Mouse (Mus musculus) heart, postnatal 0 days (tissue): ENCODE results near the gene Dynll2. TPM values are rescaled to one million over a fixed set of nuclear protein-coding genes. Genes with fewer than 3 reads are reported as not detected.
"Not testable (repeated sequence)": the region's sequence is repeated elsewhere in the genome, so short reads cannot be mapped to it uniquely, and the experiment has no call there.

Experiments
- ATAC-seq: fragments of 200-750 bp; cut with Nextera tagmentation; 2 replicates; pipeline ENCODE4 v1.8.0; 2017; ENCODE audit warnings: low read depth, moderate number of reproducible peaks, moderate library complexity; ENCODE audit not compliant: insufficient read depth
- DNase-seq: peaks from one replicate; pipeline ENCODE4 v3.0.0-alpha.2; 2016; ENCODE audit warnings: low spot score
- H3K27ac ChIP-seq: fragments of 300-500 bp; sonication (generic); 2 replicates; pipeline ENCODE4 v1.5.1; 2014; ENCODE audit warnings: low read depth, mild to moderate bottlenecking
- H3K27me3 ChIP-seq: fragments of 300-500 bp; sonication (generic); 2 replicates; pipeline ENCODE4 v1.6.1; 2014; ENCODE audit warnings: low read length, mixed read lengths; ENCODE audit not compliant: control insufficient read depth, insufficient read depth
- H3K36me3 ChIP-seq: fragments of 300-500 bp; sonication (generic); replicated peaks from 2 replicates; pipeline ENCODE4 v1.6.1; 2014; ENCODE audit warnings: low read length, mixed read lengths; ENCODE audit not compliant: control insufficient read depth, insufficient read depth
- H3K4me1 ChIP-seq: fragments of 300-500 bp; sonication (generic); 2 replicates; pipeline ENCODE4 v1.6.1; 2014; ENCODE audit warnings: antibody characterized with exemption; ENCODE audit not compliant: control insufficient read depth, insufficient read depth
- H3K4me2 ChIP-seq: fragments of 300-500 bp; sonication (generic); 2 replicates; pipeline ENCODE4 v1.6.1; 2014; ENCODE audit warnings: low read depth, mild to moderate bottlenecking, low read length, moderate library complexity
- H3K4me3 ChIP-seq: fragments of 300-500 bp; sonication (generic); 2 replicates; pipeline ENCODE4 v1.5.1; 2014; ENCODE audit warnings: low read depth, low read length
- H3K9ac ChIP-seq: fragments of 300-500 bp; sonication (generic); replicated peaks from 2 replicates; pipeline ENCODE4 v1.6.1; 2014; ENCODE audit warnings: low read depth, low read length, mixed read lengths
- H3K9me3 ChIP-seq: fragments of 300-500 bp; sonication (generic); replicated peaks from 2 replicates; pipeline ENCODE4 v1.6.1; 2016; ENCODE audit warnings: low read length; ENCODE audit not compliant: control insufficient read depth
- CTCF ChIP-seq: IDR thresholded peaks from 2 replicates; pipeline ENCODE4 v1.5.1; 2016; ENCODE audit warnings: antibody characterized with exemption, control low read depth, low read depth
- EP300 ChIP-seq: IDR thresholded peaks from 2 replicates; pipeline ENCODE4 v1.6.1; 2016; ENCODE audit warnings: antibody characterized with exemption, low read depth
- WGBS: fragments of 180-500 bp; shearing (Covaris S2); extraction: QIAGEN DNeasy Blood & Tissue Kit; methylation state at CpG from one replicate; pipeline ENCODE4 v1.1.7; 2014; 5-methylcytosine and 5-hydroxymethylcytosine counted together
- polyA plus RNA-seq: library from polyadenylated mRNA; unstranded; fragments of >200 nt; fragmentation: Nextera tagmentation; extraction: Ambion mirVana; gene quantifications from 2 replicates; pipeline ENCODE4 v1.2.1, GENCODE M21; 2015
- total RNA-seq: library from RNA; depleted of rRNA; stranded (reverse); fragments of >200 nt; gene quantifications from 2 replicates; pipeline ENCODE4 v1.2.3, GENCODE M21; 2014; ENCODE audit warnings: low replicate concordance

Dynll2 gene
- total and polyA plus RNA-seq, 2 experiments from 2014 or later, result 20.7 to 32.9 TPM

DNA sequence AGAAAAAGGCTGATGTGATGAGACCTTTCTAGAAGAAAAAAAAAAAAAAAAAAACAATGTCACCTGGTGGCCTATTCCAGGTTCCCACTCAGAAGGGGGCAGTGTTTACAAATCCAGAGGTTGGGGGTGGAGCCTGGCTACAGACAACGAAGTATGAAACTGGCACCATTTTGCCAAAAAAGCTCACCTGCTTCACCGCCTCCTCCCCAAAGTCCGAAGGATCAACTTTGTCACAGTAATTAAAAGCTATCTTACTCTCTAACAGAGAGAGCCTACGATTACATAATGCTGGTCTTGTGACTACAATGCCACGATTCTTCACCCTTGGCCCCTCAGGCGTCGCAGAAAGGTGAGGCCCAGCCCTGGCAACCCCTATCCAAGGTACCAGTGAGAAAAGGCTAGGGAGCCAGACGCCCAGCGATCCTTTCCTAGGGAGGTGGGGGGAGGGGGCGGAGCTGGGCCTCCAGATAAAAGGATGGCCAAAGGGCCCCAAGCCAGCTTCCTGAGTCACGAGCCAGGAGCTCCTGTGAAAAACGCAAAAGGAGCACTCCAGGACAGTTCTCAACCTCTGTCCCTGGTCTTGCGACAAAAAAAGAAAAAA, 1.1 kb downstream of the Dynll2 start:
- ATAC-seq (peak; percentile 52), DNase-seq (peak; percentile 62)
- TF ChIP-seq CTCF (no peak), EP300 (0 out of 2 replicates have a peak, but pooled peaks have one; percentile 29)
- H3K36me3 ChIP-seq, result peaks cover 27% of the 10 kb centered on the region
- peak overlapping the region; percentile 86 for H3K9ac ChIP-seq
- no peaks in the 10 kb centered on the region for H3K27me3 ChIP-seq
- peaks cover 24% of the 10 kb centered on the region; the same call in 1 of the 2 replicates for H3K4me1 ChIP-seq
- H3K4me2 ChIP-seq, result peak overlapping the region; percentile 74
- 5% methylated on average over 13 of the region's 13 CpGs for WGBS
- H3K9me3 ChIP-seq, result no peaks in the 10 kb centered on the region
- H3K4me3 ChIP-seq, result peak overlapping the region; percentile 90
- peak overlapping the region; percentile 95 for H3K27ac ChIP-seq

DNA sequence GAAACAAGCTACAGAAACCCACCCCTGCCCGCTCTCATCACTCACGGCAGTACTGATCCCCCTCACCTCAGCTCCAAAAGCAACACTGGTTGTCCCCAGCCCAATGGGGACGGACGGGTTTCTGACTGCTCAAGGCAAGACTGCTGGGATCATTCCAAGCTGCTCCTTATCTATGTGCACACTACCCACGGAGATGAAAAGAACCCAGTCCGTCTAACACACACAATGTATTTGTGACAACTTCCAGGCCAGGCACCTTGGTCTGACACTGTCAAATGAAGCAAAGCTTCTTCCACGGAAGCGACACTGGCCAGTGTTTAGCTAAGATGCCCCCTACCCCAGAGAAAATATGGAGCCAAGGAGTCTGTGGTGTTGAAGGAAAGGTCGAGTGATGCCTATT, 1.7 kb downstream of the Dynll2 start:
- peaks cover 27% of the 10 kb centered on the region; the same call in 1 of the 2 replicates for H3K4me1 ChIP-seq
- H3K27me3 ChIP-seq, result no peaks in the 10 kb centered on the region
- no peaks in the 10 kb centered on the region for H3K9me3 ChIP-seq
- TF ChIP-seq CTCF (no peak), EP300 (no peak)
- DNase-seq (no peak), ATAC-seq (no peak)
- H3K36me3 ChIP-seq, result peaks cover 33% of the 10 kb centered on the region
- H3K27ac ChIP-seq, result 0 out of 2 replicates have a peak overlapping the region, but pooled peaks have one; percentile 13
- peak overlapping the region; percentile 74 for H3K4me2 ChIP-seq
- H3K4me3 ChIP-seq, result peak overlapping the region; percentile 90
- 0 out of 2 replicates have a peak overlapping the region, but pooled peaks have one; percentile 86 for H3K9ac ChIP-seq
- WGBS, result 28% methylated on average over 9 of the region's 9 CpGs

DNA sequence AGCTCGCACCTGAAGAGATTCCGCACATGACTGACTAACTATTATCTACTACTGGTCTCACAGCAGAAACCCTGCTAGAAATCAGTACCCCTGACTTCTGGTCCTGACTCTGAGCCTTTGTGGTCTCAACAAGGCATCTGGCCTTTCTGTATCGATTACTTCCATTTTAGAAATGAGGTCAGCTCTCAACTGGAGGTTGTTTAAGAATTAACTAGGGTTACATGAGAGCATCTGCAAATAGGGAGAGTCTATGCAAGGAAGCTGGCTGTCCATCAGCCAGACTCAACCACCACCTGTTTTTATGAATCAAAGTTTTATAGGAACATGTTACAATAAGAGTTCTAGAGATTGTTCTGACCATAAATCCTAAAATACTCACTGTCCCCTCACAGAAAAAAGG, 2.8 kb downstream of the Dynll2 start:
- H3K36me3 ChIP-seq, result peaks cover 43% of the 10 kb centered on the region
- H3K4me2 ChIP-seq, result no peak overlapping the region
- H3K4me1 ChIP-seq, result peaks cover 27% of the 10 kb centered on the region; the same call in 1 of the 2 replicates
- 75% methylated on average over 3 of the region's 3 CpGs for WGBS
- no peak overlapping the region for H3K4me3 ChIP-seq
- H3K9ac ChIP-seq, result no peak overlapping the region
- DNase-seq (no peak), ATAC-seq (no peak)
- H3K27ac ChIP-seq, result no peak overlapping the region
- H3K9me3 ChIP-seq, result no peaks in the 10 kb centered on the region
- H3K27me3 ChIP-seq, result no peaks in the 10 kb centered on the region
- TF ChIP-seq EP300 (no peak), CTCF (no peak)

DNA sequence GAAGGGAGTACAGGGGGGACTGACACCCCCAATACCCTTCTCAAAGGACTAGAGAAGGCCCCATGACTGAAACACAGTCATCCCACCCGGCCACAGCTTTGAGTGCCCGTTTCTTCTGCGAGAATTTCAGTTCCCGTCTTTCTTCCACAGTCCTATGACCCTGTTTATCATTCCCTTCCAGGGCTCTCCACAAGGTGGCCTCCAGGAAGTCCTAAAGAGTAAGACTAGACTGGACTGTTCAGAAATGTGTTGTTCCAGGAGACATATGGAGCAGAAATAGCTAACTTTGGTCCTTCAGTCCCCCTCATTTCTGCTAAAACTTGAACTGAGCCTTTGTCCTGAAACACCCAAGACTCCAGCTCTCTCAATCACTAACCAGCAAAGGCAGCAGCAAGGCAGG, 8.4 kb downstream of the Dynll2 start:
- WGBS, result 49% methylated on average over 4 of the region's 4 CpGs
- H3K36me3 ChIP-seq, result peaks cover 65% of the 10 kb centered on the region

GRCm38 (mm10) chr11:87977021-87977420, 10.3 kb downstream of the Dynll2 start:
- H3K27me3 ChIP-seq, H3K27ac ChIP-seq, H3K4me1 ChIP-seq, H3K4me2 ChIP-seq, DNase-seq, H3K9ac ChIP-seq, H3K9me3 ChIP-seq, ATAC-seq, H3K4me3 ChIP-seq: not testable (repeated sequence)
- 85% methylated on average over 8 of the region's 8 CpGs for WGBS
- peaks cover 46% of the 10 kb centered on the region for H3K36me3 ChIP-seq

More for the DNA sequence above, 8.4 kb downstream of the Dynll2 start:
- H3K4me3 ChIP-seq, result no peak overlapping the region
- H3K4me1 ChIP-seq, result 0 out of 2 replicates have a peak, but pooled peaks cover 7% of the 10 kb centered on the region
- no peak for ATAC-seq
- H3K27ac ChIP-seq, result no peak overlapping the region
- H3K27me3 ChIP-seq, result no peaks in the 10 kb centered on the region
- no peak overlapping the region for H3K9ac ChIP-seq
- H3K9me3 ChIP-seq, result no peaks in the 10 kb centered on the region
- TF ChIP-seq CTCF (no peak), EP300 (no peak)
- DNase-seq, result no peak
- H3K4me2 ChIP-seq, result no peak overlapping the region
